Mouse (Mus musculus): Measurements from ENCODE around the gene Atm.
A peak's percentile ranks its signal among the peaks of the same experiment; 100 is the strongest.

Gene Atm

DNA sequence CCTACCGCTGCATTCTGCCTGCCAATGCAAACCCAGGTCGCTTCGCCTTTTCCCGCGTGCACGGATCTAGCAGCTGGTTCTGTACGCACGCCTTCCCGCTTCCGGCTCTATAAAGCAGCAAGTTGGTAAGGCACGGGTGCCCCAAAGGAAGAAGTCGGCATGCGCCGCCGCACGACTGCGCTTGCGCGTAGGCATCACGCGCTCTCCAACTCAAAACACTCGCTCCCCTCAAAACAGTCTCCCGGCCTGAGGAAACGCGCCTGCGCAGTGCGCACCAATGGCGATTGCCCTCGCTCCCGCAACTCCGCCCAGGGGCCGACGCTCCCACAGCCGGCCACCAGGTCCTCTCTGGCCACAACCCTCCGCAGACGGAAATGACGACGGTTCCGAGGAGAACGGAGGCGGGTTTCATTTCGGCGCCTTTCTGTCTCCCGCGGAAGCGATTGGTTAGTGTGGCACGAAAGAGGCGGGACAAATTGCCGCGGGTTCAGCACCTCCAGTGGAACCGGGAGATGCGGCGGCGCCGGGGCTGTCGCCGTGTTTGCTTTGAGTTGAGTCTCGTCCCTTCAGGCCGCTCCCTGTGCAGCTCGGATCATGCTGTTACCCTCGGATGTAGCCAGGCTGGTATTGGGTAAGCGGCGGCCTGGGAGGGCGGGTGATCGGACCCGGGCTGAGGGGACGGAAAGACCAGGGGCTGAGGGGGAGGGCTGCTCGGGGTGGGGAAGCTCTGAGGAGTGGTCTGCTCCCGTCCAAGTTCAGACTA, at the start of gene Atm, which contains the start of gene Npat:
TSS of gene Atm (minus strand) at position 183 of the 763 bp plus-strand sequence.
TSS of gene Npat (plus strand) at position 490 of the 763 bp plus-strand sequence.
- peak; percentile 98 to 99 for DNase-seq (ENCODE audit: low spot score in 2 of 2)

GRCm38 (mm10) chr9:53581870-53582269, 45.3 kb upstream of the Atm start:
- no peak for DNase-seq (ENCODE audit: low spot score in 2 of 2)

- DNase-seq (ENCODE audit: low spot score in 2 of 2): no peak
Observed at GRCm38 (mm10) chr9:53575721-53576120, 39.2 kb upstream of the Atm start.

DNA sequence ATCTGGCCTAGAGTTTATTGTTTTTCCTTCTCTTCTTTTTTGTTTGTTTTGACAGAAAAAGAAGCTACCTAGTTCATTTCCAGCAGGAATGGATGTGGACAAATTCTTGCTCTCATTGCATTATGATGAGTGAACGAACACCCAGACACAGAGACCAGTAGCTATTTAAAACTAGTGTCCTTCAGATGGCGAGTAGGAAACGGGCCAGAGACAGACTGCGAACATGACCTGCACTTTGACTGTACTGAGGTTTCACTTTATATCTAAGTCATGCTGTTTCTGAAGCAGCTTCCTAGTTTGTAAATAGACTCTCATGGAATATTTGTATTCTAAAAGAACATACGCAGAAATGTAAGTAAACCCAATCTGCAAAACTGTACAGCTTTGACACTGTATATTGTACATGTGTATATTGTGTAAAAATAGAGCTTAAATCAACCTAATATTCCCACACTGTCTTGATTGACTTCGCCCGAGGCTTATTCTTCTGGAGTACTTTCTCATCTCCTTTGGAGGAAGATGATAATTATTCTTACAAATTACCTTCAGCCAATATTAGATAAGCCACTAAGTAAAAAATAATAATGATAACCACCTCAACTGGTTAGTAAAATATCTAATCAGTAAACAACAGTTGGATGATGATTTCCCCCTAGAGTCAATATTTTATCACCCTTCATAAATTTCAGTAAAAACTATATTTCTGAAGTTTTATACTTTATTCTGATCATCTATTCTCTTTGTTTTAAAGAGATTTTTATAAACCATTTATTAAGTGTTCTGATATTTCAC, 36.2 kb upstream of the Atm start:
- DNase-seq (ENCODE audit: low spot score in 2 of 2): no peak

DNA sequence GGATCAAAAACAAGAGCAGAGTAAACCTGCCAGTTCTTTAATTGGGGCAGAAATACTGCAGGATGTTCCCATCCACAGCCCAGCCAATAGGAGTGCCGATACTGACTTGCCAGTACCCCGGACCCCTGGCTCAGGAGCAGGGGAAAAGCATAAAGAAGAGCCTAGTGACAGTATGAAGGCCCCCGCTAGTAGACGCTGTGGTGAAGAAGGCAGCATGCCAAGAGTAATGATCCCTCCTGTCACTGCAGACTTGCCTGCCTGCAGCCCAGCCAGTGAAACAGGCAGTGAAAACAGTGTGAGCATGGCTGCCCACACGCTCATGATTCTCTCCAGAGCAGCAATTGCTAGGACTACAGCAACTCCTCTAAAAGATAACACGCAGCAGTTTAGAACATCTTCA, 34.1 kb upstream of the Atm start:
- peak in 1 of 2 experiments; percentile 14 for DNase-seq (ENCODE audit: low spot score in 2 of 2)

GRCm38 (mm10) chr9:53537336-53537965, 911 bp upstream of the Atm start:
- peak in 1 of 2 experiments; percentile 31 for DNase-seq (ENCODE audit: low spot score in 2 of 2)

GRCm38 (mm10) chr9:53535416-53536320, 872 bp downstream of the Atm start:
- DNase-seq (ENCODE audit: low spot score in 2 of 2): peak in 1 of 2 experiments; percentile 3

GRCm38 (mm10) chr9:53517373-53518009, 19.0 kb downstream of the Atm start:
- DNase-seq (ENCODE audit: low spot score in 2 of 2): no peak

DNA sequence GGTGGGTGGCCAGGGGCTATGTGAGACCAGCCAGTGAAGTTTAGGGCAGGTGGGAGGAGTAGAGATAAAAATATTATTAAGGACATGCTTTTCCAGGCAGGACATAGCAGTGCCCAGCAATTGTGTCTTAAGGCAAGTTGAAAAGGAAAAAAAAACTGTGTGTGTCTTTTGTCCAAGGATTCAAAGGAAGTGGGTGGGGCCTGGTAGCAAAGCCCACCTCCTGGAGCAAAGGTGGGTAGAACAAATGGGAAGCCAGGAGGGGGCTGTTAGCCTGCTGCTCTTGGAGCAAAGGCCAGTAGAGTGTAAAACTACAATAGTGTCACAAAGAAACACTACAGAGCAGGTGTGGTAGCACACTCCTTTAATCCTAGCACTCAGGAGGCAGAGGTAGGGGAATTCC, 22.4 kb downstream of the Atm start:
- no peak for DNase-seq (ENCODE audit: low spot score in 2 of 2)

DNA sequence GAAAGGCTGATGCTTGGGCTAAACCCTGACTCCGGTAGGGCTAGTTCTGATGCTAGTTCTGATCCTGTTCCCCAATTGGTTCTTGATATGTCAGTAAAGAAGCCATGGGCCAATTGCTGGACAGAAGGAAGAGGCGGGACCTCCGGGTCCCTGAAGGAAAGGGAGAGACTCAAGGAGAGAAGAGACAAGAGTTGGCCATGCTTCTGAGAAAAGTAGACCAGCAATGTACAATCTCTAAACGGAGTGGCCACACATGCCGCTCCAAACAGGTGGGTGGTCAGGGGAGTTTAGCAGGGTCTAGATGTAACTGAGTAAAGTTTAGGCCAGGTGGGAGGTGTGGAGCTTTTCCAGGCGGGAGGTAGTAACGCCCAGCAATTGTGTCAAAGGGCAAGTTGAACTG, 28.5 kb downstream of the Atm start:
- no peak for DNase-seq (ENCODE audit: low spot score in 2 of 2)

- no peak for DNase-seq (ENCODE audit: low spot score in 2 of 2)
Observed at GRCm38 (mm10) chr9:53485886-53486285, 50.7 kb downstream of the Atm start.

- no peak for DNase-seq (ENCODE audit: low spot score in 2 of 2)
Observed at GRCm38 (mm10) chr9:53472806-53473518, 63.6 kb downstream of the Atm start.

DNA sequence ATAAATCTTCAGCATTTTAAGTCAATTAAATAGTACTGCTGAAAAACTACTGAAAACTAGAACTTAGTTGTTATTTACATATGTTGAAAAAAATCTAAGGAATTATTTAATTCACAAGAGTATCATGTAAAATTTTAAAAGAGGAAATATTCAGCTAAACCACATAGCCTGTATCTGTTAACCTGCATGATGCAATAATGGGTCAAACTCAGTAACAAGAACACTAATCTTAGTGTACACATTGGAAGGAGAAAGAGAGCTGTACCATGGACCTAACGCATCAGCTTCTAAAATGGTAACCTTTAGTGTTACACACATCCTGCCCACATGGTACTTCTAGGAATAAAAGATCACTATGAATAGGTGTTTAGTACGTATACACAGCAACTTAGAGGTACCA, 84.5 kb downstream of the Atm start:
- no peak for DNase-seq (ENCODE audit: low spot score in 2 of 2)

DNA sequence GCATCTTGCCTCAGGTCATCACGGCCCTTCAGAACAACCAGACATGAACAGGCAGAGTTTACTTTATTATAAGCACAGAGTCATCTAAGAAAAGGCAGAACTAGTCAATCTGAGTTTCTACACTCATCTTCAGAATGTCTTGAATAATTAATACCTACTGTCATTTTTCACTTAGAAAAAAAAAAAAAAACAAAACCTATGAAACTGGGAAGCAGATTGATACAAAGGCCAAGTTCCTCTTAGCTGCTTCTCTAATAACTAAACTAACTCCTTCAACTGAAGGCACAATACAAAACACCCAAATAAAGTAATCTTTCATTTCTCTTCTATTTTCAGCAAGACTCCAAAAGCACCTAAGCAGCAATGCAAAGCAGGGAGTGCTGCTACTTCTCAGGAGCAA, 85.9 kb downstream of the Atm start:
- DNase-seq (ENCODE audit: low spot score in 2 of 2): no peak

- no peak for DNase-seq (ENCODE audit: low spot score in 2 of 2)
Observed at GRCm38 (mm10) chr9:53435830-53436570, 100.5 kb downstream of the Atm start.

GRCm38 (mm10) chr9:53427638-53428037, 108.9 kb downstream of the Atm start:
- no peak for DNase-seq (ENCODE audit: low spot score in 2 of 2)

GRCm38 (mm10) chr9:53426726-53427125, 109.8 kb downstream of the Atm start:
- DNase-seq (ENCODE audit: low spot score in 2 of 2): no peak

DNA sequence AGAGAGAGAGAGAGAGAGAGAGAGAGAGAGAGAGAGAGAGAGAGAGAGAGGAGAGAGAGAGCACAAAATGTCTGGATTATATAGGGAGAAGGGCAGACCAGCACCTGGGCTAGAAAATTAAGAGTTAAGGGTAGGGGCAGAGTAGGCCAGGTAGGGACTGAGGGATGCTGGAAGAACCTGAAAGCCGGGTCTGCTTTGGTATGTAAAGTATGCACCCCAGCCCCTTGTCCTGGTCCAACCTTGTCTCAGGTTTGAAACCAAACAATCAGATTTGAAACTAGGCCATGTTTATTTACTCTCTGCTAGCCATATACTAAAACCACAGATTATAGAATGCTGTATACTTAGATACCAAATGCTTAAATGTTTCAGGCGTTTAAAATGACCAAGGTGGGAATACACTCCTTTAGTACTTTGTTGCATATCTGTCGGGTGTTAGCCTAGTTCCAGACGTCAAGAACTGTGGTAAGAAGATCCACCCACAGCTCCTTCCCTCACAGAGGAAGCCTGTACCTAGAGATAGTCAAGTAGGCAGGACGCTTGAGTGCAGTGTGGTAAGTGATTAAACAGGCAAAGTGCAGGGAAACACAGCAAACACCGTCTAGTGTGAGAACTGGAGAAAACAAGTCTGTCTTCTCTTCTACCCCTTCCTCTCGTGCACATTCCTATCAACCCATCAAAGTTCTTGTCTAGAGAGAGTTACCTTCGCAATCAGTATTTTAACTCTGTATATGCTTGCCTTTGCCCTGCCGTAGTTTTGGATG, 114.2 kb downstream of the Atm start:
- DNase-seq (ENCODE audit: low spot score in 2 of 2): no peak

- DNase-seq (ENCODE audit: low spot score in 2 of 2): no peak
Observed at GRCm38 (mm10) chr9:53409427-53409826, 127.1 kb downstream of the Atm start.
